Mouse (Mus musculus): ENCODE results near the gene Ubr4.

DNA sequence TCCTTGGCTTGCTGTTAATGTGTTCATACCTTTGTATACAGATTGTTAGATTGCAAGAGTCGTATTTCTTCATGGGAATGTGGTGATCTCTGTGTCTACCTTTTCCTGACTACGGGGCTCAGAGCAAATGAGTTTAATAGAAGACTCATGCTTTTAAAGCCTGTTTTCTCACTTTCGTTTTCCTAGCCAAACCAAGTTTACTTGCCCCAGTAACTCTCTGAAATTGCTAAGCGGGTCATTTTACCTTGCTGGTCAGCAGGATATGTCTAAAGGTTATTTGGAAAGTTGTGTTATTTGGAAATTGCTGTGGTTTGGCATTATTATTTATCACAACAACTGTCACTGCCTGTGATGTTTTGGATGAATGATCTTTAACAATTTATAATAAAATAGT lies 29.0 kb downstream of the Ubr4 start:
- TF ChIP-seq USF1 (IDR thresholded peaks at IDR 0.05; ENCODE audit: low read depth) (no peak), POLR2A (IDR thresholded peaks at IDR 0.05; ENCODE audit: insufficient read length, low read depth) (no peak)
